Mouse (Mus musculus): ENCODE measurements around the gene Metap1.

Gene Metap1

DNA sequence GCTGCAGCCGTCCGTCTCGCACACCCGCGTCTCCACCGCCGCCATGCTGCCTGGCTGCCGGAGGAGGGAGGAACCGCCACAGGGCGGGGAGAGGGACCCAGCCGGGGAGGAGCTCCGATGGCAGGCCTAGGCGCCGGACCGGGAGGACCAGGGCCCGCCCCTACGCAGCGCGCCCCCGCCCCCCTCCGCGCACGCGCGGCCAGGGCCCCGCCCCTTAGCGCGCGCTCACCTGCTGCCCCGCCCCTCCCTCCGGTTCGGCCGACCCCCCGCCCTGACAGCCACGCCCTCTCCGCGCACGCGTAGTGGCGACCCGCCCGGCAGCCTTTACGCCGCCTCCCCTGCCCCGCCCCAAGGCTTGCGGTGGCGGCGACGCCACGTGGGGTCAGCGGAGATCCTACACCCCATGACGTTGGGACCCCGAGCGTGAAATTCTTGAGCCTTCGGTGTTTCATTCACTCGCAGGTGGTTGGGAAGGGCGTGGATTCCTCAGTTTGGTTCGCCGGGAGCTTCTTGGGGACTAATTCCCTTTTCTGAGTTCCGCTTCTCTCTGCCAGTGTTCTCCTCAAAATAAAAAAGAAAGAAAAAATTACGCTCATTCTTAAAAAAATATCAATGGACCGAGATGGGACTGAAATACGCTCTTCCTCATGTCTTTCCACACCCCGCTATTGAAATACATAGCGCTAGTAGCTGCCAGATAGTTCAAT is at the start of gene Metap1:
Metap1 (minus strand) TSS at position 189 of the 707 bp plus-strand sequence.
- peak; percentile 93 for DNase-seq (ENCODE audit: low spot score)

DNA sequence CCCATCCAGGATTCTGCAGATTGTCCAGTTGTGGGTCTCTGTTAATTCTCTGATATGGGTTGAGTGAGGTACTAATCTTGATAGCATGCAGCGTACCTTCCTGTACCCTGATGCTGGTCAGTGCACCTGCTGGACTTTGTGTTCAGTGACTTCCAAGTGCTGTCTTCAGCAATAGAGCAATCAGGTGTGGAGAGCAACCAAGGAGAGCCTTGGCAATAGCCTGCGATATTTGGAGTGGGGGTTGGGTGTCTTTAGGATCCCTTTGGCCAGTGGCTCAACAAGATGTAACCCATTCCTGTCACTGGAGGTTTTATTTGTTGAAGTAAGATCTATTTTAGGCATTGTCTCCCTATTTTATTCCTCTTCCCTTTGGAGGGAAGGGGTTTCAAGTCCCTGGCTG is 46.7 kb upstream of the Metap1 start:
- DNase-seq (ENCODE audit: low spot score), result no peak

DNA sequence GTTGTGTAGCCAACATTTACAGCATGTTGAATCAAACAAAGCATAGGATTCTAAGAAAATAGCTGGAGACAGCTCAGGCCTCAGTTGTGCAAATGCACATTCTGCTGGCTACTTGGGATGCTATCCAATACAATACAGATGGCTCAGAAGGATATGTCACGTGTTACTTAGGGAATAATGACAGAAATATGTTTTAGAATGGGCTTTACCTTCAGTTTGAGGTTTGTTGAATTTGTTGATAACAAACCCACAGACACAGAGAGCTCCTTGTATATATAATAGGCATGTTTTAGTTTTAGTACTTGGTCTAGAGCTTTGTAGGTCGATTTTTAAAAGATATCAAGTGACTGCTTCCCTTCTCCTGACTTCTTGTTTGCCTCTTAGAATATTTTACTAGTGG is 43.4 kb upstream of the Metap1 start:
- DNase-seq (ENCODE audit: low spot score), result no peak

DNA sequence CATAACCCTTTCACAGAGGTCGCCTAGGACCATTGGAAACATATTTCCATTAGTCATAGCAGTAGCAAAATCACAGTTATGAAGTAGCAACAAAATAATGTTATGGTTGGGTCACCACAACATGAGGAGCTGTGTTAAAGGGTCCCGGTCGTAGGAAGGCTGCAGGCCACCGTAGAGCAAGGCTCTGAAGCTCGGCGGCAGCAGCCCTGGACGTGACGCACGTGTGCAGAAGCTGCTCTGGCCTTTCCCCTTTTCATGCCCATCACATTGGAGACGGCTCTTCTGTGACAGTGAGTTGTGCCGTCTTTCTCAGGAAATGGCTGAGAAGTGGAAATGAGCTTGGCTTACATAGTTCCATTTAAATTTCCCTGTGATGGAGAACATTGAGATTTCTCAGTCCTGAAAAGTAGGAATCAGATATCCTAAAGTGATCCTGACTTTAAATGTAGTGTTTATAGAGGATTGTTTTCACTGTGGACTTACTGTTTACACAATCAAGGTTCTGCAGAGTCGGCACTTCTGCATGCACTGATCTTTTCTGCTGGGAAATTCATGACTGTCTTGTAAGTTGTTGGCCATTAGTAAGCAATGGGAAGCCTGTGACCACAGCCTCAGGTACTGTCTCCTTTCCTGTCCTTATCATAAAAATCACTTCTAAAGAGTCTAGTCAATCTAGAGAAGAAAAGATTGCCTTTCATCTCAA is 42.3 kb upstream of the Metap1 start:
- DNase-seq (ENCODE audit: low spot score), result no peak

DNA sequence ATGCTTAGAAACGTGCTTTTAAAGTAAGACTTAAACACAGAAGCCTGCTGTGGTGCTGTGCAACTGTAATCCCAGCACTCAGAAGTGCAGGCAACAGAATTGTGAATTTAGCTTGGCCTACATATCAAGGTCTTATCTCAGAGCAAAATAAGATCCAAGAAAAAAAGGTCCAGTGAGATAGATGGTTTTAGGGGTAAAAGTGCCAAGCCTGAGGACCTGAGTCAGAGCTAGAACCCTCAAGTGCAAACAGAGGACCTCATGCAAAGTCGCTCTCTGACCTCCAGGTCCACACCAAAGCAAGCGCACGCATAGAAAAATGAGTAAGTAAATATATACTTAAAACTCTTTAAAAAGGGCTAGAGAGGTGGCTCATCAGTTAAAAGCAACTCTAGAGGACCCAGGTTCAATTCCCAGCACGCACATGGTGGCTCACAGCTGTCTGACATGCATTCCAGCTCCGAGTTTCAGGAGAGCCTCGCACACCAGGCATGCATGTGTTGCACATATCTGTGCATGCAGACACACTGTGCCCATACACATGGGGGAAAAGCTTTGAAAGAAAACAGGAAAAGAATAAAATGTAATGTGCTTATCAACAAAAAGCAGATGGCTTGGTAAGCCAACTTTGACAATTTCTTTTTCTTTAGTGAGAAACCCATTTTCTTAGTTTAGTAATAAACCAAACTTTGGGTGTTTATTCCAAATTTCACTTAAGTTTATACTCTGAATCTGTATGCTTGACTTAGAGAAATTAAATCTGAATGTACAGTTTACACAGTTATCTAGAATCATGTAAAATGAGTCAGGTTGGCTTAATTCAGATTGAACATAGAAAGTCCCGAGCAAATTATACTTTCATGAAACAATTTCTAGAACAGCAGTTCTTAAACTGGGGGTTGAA is 41.5 kb upstream of the Metap1 start:
- no peak for DNase-seq (ENCODE audit: low spot score)

DNA sequence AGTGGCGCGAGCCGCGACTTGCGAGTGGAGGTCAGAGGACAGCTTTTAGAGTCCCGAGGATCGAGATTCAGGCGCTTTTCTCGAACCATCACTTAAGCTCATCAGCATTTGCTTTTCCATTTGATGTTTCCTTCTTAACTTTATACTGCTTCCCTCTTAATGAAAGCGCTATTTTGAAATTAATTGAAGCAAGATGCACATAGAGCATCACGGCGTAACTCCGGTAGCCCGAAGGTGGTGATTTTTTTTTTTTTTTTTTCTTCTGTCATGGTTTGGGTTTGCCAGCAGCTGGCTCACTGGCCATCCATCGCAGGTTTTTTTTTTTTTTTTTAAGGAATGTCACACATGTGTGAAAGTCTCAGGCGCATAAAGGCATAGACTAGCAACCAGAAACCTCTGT is 39.0 kb upstream of the Metap1 start:
- no peak for DNase-seq (ENCODE audit: low spot score)

DNA sequence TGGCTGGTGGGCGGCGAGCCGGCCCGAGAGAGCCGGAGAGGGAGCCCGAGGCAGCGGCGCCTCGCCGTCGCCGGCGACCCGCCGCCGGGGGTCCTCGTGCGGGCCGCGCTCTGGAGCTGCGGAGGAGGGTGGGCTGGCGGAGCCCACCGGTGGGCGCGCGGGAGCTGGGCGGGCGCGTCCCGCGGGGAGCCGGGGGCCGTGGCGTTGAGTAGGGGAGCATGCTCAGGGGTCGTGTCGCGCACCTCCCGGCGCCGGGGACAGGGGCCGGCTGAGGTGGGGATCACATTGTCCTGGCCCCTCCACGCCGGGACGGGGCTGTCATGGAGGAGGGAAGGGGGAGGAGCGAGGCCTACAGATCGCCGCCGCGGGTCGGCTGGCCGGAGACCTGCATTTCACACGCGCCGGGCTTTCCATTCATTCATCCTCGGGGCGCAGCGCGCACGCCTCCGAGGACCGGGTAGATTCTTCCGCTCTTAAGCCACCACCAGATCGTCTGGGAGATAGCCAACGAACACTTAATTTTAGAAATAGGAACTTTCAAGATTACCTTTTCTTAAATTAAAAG is 38.4 kb upstream of the Metap1 start:
- DNase-seq (ENCODE audit: low spot score), result peak; percentile 71

DNA sequence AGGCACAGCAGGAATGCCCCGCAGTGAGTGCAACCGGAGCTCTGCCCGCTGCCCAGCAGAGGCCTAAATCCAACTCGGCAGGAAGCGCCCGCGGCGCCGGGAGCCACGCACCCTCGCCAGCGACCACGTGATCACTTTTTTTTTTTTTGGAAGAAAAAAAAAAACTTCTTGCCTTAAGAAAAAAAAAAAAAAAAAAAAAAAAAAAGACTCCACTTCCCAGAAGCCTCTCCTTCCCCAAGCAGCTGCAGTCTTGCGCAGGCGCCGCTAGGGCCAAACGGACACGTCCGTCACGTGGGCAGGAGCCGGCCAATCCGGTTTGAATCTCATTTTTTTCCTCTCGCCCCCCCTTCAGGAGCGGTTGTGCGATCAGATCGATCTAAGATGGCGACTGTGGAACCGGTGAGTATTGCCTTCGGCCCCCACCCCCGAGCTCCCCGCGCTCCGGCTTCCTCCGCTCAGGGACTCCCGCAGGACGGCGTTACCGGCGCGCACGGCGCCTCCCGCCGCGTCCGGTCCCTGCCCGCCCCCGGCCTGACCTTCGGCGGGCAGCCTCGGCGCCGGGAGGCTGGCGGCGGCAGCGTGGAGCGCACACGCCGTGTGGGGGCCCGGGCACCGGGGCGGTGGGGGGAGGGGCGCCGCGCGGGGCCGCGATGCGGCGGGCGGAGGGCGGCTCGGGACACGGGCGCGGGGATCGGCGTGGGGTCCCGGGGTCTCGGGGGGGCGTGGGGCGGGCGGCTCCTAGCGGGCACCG is 37.8 kb upstream of the Metap1 start:
- DNase-seq (ENCODE audit: low spot score), result peak; percentile 98

DNA sequence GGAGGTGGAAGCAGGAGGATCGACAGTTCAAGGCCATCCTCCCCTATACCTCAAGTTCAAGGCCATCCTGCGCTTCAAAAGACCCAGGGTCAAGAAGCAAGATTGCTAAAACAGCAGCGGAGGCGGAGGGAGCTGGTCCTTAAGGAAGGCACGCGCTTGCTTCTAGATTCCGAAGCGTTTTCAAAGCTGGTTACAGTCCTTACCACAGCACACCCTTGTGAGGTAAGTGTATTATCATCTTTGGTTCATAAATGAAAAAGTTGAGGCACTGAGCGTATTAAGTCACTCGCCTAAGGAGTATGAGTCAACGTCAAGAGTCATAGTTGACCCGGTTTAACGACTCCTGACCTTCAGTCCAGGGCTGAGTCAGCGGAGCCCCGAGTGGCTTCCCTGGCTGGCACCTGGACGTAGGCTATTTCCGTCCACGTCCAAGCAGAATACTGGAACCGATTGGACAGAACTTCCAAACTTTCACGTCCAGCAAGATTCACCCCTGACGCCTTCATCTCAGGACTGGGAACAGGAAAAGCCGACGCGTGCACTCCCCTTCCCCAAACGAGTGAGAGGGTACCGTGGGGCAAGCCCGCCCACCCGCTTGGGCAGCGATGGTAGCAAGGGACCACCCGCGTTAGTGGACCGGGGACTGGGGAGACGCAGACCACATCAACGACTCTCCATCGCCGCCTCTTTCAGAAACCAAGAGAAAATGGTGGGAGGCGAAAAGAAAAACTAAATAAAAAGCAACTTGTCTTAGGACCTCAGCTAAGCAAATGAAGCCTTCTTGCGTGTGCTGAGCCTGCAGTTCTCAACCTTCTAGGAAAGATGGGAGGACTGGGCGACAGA is 37.0 kb upstream of the Metap1 start, which contains the start of gene Eif4e:
Eif4e (plus strand) TSS at position 107 of the 843 bp plus-strand sequence.
- peak; percentile 63 for DNase-seq (ENCODE audit: low spot score)

DNA sequence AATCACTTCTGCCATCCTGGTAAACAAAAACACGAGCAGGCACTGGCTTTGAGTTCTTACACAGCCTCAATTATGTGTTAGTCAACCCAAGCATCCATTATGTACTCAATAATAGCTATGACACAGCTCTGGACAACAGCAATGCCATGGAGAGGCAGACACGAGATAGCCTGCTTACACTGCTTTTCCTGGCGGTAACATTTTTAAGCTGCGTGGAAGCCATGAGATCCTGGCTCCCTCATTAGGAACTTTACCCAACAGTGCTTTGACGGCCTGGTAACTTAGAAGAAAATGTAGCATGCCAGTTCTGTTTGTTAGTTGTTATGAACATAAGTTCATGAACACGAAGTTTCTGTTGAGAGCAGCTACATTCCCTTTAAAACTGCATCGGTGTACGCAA is 36.2 kb upstream of the Metap1 start:
- DNase-seq (ENCODE audit: low spot score), result no peak

DNA sequence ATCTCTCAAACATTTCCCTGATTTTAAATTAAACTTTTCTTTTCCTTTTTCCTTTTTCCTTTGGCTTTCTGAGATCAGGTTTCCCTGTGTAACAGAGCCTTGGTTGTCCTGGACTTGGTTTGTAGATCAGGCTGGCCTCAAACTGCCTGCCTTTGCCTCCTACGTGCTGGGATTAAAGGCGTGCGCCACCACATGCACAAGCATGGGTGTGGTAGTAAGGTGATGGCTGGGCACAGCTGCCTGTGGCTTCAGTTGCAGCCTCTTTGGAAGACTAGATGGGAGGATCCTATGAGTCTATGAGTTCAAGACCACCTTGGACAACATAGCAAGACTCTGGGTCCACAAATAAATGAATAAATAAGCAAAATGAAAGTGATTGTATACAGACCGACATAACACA is 34.6 kb upstream of the Metap1 start:
- no peak for DNase-seq (ENCODE audit: low spot score)

DNA sequence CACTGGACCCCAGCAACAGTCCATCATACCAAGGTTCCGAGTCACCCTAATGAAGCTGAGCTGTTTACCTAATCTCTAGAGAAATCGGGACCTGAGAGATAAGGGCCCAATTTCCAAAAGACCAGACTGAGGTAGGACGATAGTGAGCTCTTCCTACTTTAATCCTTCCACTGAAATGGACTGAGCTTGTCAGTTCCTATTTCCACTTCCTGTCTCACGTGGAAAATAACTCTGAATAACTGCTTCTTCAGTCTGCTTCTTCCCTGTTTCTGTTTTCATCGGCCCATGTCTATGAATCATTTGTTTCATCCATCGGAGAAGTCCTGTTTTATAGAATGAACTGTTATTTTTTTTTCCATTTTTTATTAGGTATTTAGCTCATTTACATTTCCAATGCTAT is 29.9 kb upstream of the Metap1 start:
- DNase-seq (ENCODE audit: low spot score), result no peak

DNA sequence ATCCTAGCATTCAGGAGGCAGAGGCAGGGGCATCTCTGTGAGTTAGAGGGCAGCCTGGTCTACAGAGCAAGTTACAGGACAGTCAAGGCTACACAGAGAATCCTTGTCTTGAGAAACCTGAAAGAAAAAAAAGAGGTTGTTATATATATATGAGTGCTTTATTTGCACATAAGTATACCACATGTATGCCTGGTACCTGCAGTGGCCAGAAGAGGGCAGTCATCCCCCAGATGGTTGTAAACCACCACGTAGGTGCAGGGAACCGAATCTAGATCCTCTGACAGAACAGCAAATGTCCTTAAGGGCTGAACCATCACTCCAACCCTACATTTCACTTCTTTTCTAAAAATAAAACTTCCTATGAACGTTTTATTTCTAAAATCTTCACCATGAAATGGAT is 28.6 kb upstream of the Metap1 start:
- no peak for DNase-seq (ENCODE audit: low spot score)

DNA sequence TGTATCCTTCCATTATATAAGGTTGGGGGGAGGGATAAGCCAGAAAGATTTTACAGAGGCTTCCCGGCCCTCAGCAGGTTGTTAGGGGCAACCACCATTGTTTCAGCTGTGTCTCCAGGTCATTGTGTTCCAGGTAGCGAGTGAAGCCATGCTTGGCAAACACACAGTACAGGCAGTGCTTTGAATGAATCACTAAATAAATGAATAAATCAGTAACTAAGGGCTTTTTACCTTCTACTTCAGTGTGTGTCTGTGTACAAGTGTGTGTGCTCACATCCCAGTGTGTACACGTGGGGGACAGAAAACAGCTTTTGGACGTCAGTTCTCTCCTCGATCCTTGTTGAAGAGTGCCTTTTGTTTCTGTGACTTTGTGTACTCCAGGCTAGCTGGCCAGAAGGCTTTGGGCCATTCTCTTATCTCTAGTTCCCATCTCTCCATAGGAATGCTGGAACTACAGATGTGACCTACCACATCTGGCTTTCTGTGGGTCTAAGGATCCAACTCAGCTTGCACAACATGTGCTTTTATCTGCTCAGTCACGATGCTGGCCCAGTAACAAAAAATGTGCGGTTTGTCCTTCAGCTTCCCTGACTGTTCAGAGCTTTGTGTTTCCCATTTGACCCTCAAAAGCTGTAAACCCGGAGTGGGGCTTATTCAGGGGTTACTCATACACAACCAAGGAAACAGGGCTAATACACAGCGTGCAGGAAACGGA is 26.5 kb upstream of the Metap1 start:
- no peak for DNase-seq (ENCODE audit: low spot score)

DNA sequence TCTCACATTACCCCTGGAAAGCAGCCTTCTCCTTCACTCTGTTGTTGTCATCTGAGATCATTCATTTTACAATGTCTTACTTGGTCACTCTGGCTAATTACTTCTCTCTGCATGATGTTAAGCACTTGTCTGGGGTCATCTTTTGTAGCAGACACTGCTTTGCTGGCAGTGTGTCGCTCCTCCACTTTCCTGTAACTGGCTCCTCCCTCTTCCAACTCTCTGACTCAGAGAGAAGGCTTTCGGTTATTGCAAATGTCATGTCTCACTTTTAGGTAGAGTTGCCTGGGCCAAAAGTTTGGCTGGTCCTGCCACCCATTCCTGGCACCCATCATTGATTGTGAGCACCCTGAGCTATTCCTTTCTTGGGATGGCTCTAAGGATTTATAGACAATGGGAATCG is 25.4 kb upstream of the Metap1 start:
- no peak for DNase-seq (ENCODE audit: low spot score)

DNA sequence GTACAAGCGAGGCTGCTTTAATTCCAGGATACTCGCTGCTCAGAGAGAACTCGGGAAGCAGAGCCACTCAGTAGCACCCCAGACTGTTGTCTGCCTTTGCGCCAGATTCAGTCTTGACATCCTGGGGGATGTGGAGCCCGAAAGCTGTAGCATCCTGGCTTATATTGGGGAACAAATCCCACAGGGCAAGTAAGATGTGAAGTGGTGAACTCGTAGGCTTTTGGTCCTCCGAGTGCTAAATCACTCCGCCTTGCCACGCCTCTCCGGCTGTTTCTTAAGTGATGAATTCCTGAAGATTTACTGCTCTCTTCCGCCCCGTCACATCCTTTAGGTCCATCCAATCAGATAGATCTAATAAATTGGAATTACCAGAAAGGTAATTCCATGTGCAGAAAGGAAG is 23.9 kb upstream of the Metap1 start:
- no peak for DNase-seq (ENCODE audit: low spot score)

DNA sequence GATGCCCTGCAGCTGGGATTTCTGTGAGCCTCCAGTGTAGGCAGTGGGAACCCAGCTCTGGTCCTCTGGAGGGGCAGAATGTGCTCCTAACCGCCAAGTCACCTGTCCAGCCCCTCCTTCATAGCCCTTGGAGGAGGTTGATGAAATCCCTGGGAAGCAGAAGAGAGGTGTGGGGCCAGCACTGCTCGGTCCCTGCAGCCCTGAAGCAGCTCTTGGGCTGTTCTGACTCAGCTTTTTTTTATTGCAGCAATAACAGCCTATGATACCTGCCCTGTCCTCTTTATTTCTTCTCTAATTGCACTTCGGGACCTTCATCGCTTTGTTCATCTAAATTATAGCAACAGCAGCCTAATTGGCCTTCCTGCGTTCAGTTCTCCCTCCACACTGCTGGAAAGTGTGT is 21.2 kb upstream of the Metap1 start:
- no peak for DNase-seq (ENCODE audit: low spot score)

DNA sequence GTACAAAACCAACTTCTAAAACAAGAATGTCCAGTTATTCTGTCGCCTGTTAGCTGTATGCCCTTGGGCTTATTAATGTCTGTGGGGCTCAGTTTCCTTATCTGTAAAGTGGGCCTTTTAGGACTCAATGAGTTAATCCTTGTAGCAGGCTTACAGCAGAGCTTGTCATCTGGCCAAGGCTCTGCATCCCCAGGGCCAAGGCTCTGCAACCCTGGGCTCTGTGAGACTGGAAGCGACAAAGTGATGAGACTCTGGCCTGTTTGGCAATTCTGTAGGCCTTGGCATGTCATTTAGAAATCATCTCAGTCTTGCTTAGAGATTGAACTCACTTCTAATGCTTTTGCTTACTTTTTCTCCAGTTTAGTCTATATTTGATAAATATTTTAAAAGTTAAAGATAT is 20.3 kb upstream of the Metap1 start:
- no peak for DNase-seq (ENCODE audit: low spot score)

DNA sequence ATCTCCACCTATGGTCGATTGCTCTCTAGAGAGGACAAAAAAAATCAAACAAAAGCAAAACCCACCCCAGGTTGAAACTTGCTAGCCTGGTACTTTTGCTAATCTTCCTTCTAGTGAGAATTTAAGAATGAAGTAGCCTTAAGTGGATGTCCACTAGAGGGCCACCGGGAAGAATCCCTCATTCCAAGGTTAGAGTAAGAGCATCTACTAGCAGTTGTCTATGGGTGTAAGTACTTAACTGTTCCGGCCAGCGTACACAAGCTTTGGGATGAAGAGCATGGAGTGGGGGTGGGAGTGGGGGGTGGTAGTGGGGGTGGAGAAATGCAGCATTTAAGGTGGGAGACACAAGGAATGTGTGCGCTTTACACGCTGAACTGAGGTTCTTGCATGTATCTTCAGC is 17.4 kb upstream of the Metap1 start:
- DNase-seq (ENCODE audit: low spot score), result peak; percentile 26

DNA sequence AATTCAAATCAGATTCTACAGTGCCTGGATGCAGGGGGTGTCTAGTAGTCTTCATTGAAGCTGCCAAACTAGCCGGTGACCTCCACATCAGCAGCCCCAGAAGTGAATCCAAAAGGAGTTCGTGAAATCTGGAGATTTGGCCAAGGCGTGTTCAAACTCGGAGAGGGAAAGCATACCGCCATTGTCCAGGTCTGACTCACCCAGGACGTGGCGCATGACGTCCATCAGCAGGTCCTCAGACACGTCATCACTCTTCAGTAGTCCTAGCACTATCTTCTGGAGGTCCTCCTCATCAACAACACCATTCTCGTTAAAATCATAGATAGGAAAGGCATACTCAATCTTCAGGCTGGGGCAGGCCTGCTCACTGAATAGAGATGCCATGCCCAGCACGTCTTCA is 14.4 kb upstream of the Metap1 start:
- no peak for DNase-seq (ENCODE audit: low spot score)

All from MN1 (cell line).